In genomic region chr1:75477264-75477965, GRCm38 (mm10) we compare ENCODE assay signal across 8 mouse cellular contexts. TPM values are rescaled to one million over a fixed set of nuclear protein-coding genes. Genes with fewer than 3 reads are reported as not detected.
DNase-seq lines count a peak whose midpoint lies in the region; ATAC-seq lines count a peak whose summit lies in the region.

No protein-coding gene starts in this region.

- H3K36me3 ChIP-seq in midbrain, embryonic 10.5 days, result peaks cover 46% of the 10 kb centered on the region

- no peaks in the 10 kb centered on the region for H3K9me3 ChIP-seq in midbrain, embryonic 10.5 days (replicated peaks)

- intact Hi-C loops in left cerebral cortex, postnatal 36 days (cut with DNase I), result no loop called here

- peak; percentile 85 for DNase-seq in ZHBTc4 (ENCODE audit: low read depth, low spot score)
- peak; percentile 96 for DNase-seq in cerebellum, postnatal 14 days
- DNase-seq in gastrocnemius, adult 18-20 months (ENCODE audit: low spot score), result peak; percentile 75
- peak; percentile 86 to 87 for DNase-seq in left cerebral cortex, postnatal 36 days (ENCODE audit: low spot score in 2 of 2)
- peak; percentile 84 for DNase-seq in midbrain, embryonic 10.5 days (ENCODE audit: low spot score)
- DNase-seq in right cerebral cortex, postnatal 36 days (ENCODE audit: low spot score in 2 of 2), result peak; percentile 73 to 78
- DNase-seq in urinary bladder, postnatal 4 days (ENCODE audit: low spot score in 2 of 2), result peak; percentile 77 to 83

- peak overlapping the region; percentile 94 for H3K4me3 ChIP-seq in midbrain, embryonic 10.5 days

- peaks cover 58% of the 10 kb centered on the region for H3K27me3 ChIP-seq in midbrain, embryonic 10.5 days (ENCODE audit: low read depth, poor library complexity, severe bottlenecking)

- peaks cover 32% of the 10 kb centered on the region for H3K4me1 ChIP-seq in midbrain, embryonic 10.5 days

- 14% methylated on average over 35 of the region's 35 CpGs for WGBS in midbrain, embryonic 10.5 days

- no peak overlapping the region; the same call in 1 of the 2 replicates for H3K27ac ChIP-seq in midbrain, embryonic 10.5 days (replicated peaks)

- ATAC-seq in inflammation-experienced regulatory T-cells, adult 6 months, result peak; percentile 24

RNA-seq across cellular contexts. Expression of gene Chpf, which starts 1.7 kb away (rescaled TPM):
- total RNA-seq in gastrocnemius, adult 18-20 months (2021), result 1 to 10 TPM; 3.7 to 4.4 TPM
- polyA plus RNA-seq in inflammation-experienced regulatory T-cells, adult 6 months (2017; shearing (Covaris generic)), result 1 to 10 TPM; 5.5 to 6.9 (median 5.6) TPM
- 10 to 100 TPM; 75.3 to 86.3 TPM for total RNA-seq in left cerebral cortex, postnatal 36 days (2021)
- 24.4 and 25.2 TPM in 2 replicates for polyA plus RNA-seq in midbrain, embryonic 10.5 days (2016; fragmentation: Nextera tagmentation; extraction: Ambion mirVana)

RNA-seq across cellular contexts. Expression of gene Tmem198, which starts 1.9 kb away (rescaled TPM):
- total RNA-seq in gastrocnemius, adult 18-20 months (2021), result under 1 TPM in 1 of 2 experiments, not detected in 1; 0.36 TPM
- polyA plus RNA-seq in inflammation-experienced regulatory T-cells, adult 6 months (2017; shearing (Covaris generic)), result under 1 TPM in 1 of 3 experiments, not detected in 2; 0.24 TPM
- 100 to 1,000 TPM in 1 of 2 experiments, 10 to 100 TPM in 1; 94.2 to 105 TPM for total RNA-seq in left cerebral cortex, postnatal 36 days (2021)
- polyA plus RNA-seq in midbrain, embryonic 10.5 days (2016; fragmentation: Nextera tagmentation; extraction: Ambion mirVana), result 9.9 and 17.4 TPM in 2 replicates

RNA-seq across cellular contexts. Expression of gene Asic4, which starts 27.2 kb away (rescaled TPM):
- not detected for total RNA-seq in gastrocnemius, adult 18-20 months (2021)
- not detected for polyA plus RNA-seq in inflammation-experienced regulatory T-cells, adult 6 months (2017; shearing (Covaris generic))
- 10 to 100 TPM; 13.2 to 15.7 TPM for total RNA-seq in left cerebral cortex, postnatal 36 days (2021)
- 6.1 and 17.7 TPM in 2 replicates for polyA plus RNA-seq in midbrain, embryonic 10.5 days (2016; fragmentation: Nextera tagmentation; extraction: Ambion mirVana)

RNA-seq across cellular contexts. Expression of gene Obsl1, which starts 28.8 kb away (rescaled TPM):
- 10 to 100 TPM; 25.0 to 30.0 TPM for total RNA-seq in gastrocnemius, adult 18-20 months (2021)
- polyA plus RNA-seq in inflammation-experienced regulatory T-cells, adult 6 months (2017; shearing (Covaris generic)), result not detected
- total RNA-seq in left cerebral cortex, postnatal 36 days (2021), result 10 to 100 TPM; 25.4 to 33.2 TPM
- 35.2 and 35.7 TPM in 2 replicates for polyA plus RNA-seq in midbrain, embryonic 10.5 days (2016; fragmentation: Nextera tagmentation; extraction: Ambion mirVana)

RNA-seq across cellular contexts. Expression of gene Inha, which starts 29.5 kb away (rescaled TPM):
- total RNA-seq in gastrocnemius, adult 18-20 months (2021), result 1 to 10 TPM; 1.1 to 1.7 TPM
- polyA plus RNA-seq in inflammation-experienced regulatory T-cells, adult 6 months (2017; shearing (Covaris generic)), result not detected
- 10 to 100 TPM; 18.6 to 30.8 TPM for total RNA-seq in left cerebral cortex, postnatal 36 days (2021)
- polyA plus RNA-seq in midbrain, embryonic 10.5 days (2016; fragmentation: Nextera tagmentation; extraction: Ambion mirVana), result 1.7 and 2.7 TPM in 2 replicates

Comparison
In these comparisons a context has a peak if more than half of its experiments do, and no peak if none do; other contexts are left out.
1. RNA of gene Chpf, which starts 1.7 kb away (total RNA-seq): 75.3 to 86.3 TPM in left cerebral cortex, postnatal 36 days; 3.7 to 4.4 TPM in gastrocnemius, adult 18-20 months; every median in the first group is over 10 times any median in the second.
2. RNA of gene Tmem198, which starts 1.9 kb away (total RNA-seq): 94.2 to 105 TPM in left cerebral cortex, postnatal 36 days; 0.36 TPM in gastrocnemius, adult 18-20 months; every median in the first group is over 10 times any median in the second.
3. RNA of gene Asic4, which starts 27.2 kb away (total RNA-seq): 13.2 to 15.7 TPM in left cerebral cortex, postnatal 36 days; not detected in gastrocnemius, adult 18-20 months; every median in the first group is over 10 times any median in the second.
4. Peak in every context shown above with its lines, with median percentiles within 50 percentile points of each other: DNase-seq.